Mouse (Mus musculus): ENCODE measurements around the gene Slc29a4. TPM values are rescaled to one million over a fixed set of nuclear protein-coding genes. Genes with fewer than 3 reads are reported as not detected.

Slc29a4 gene
- total RNA-seq (2014; rRNA removed; ENCODE audit: low replicate concordance) (0.08 and 0.93 TPM in 2 replicates), polyA plus RNA-seq (2015; fragmentation: Nextera tagmentation; extraction: Ambion mirVana) (0.41 and 0.48 TPM in 2 replicates)

DNA sequence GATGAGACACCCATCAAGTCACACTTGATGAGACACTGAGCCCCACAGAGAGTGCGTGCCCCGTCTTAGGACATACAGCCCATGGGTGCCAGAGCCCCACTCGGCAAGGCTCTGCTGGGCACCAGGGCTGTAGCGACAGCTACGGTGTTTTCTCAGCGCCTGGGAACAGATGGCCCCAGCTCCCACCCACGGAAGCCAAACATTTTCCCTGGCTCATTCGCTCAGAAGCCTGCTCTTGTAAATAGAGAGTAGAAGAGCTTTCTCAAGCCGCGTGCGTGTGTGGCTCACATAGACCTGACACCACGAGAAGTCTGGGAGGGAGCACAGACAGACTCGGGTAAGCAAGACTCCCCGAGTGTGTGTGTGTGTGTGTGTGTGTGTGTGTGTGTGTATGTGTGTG is at the start of gene Slc29a4:
Gene Slc29a4 (plus strand): TSS at position 265 of the 400 bp plus-strand sequence.
- 54% methylated on average over 14 of the region's 14 CpGs for WGBS
- TF ChIP-seq CTCF (IDR thresholded peaks at IDR 0.05; ENCODE audit: low read depth): no peak
- TF ChIP-seq EP300 (IDR thresholded peaks at IDR 0.05; ENCODE audit: low read depth): no peak
- Histone ChIP-seq H3K36me3 (replicated peaks; ENCODE audit: control insufficient read depth, insufficient read depth, low read length) (no peaks in the 10 kb centered on the region), H3K9me3 (replicated peaks; ENCODE audit: control insufficient read depth, low read length) (no peaks in the 10 kb centered on the region), H3K4me3 (ENCODE audit: low read depth, low read length) (no peak within 1 kb of the TSS), H3K4me1 (ENCODE audit: control insufficient read depth, insufficient read depth) (no peaks in the 10 kb centered on the region), H3K9ac (replicated peaks; ENCODE audit: low read depth, low read length) (no peak within 1 kb of the TSS), H3K4me2 (ENCODE audit: low read depth, low read length) (no peak within 1 kb of the TSS), H3K27me3 (ENCODE audit: control insufficient read depth, insufficient read depth, low read length) (0 out of 2 replicates have a peak, but pooled peaks cover 17% of the 10 kb centered on the region), H3K27ac (ENCODE audit: low read depth) (no peak within 1 kb of the TSS)
- ATAC-seq (ENCODE audit: insufficient read depth, low read depth): 0 out of 2 replicates have a peak, but pooled peaks have one; percentile 27
- no peak for DNase-seq (ENCODE audit: low spot score)

DNA sequence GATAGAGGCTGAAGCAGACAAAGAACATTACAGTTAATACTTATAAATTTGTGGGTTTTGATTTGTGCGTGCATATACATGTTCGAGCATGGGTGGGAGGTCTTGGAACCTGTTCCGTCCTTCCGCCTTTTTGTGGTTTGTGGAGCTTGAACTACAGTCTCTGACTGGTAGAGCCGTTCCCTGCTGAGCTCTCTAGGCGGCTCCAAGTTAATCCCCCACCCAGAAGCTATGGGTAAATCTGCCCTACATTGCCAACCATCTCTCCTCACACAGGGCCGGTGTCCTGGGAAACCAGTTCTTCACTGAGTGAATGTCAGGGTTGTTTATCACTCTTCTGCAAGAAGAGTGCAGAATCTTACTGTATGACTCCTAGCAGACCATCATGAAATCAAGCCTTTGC is 44.1 kb upstream of the Slc29a4 start:
- H3K9me3 ChIP-seq (replicated peaks; ENCODE audit: control insufficient read depth, low read length): no peaks in the 10 kb centered on the region
- H3K36me3 ChIP-seq (replicated peaks; ENCODE audit: control insufficient read depth, insufficient read depth, low read length): no peaks in the 10 kb centered on the region
- H3K9ac ChIP-seq (replicated peaks; ENCODE audit: low read depth, low read length): no peak overlapping the region
- TF ChIP-seq EP300 (IDR thresholded peaks at IDR 0.05; ENCODE audit: low read depth) (no peak), CTCF (IDR thresholded peaks at IDR 0.05; ENCODE audit: low read depth) (no peak)
- DNase-seq (ENCODE audit: low spot score) (no peak), ATAC-seq (ENCODE audit: insufficient read depth, low read depth) (no peak)
- H3K27me3 ChIP-seq (ENCODE audit: control insufficient read depth, insufficient read depth, low read length): no peaks in the 10 kb centered on the region
- 84% methylated on average over 7 of the region's 7 CpGs for WGBS
- no peak overlapping the region for H3K27ac ChIP-seq (ENCODE audit: low read depth)
- no peaks in the 10 kb centered on the region for H3K4me1 ChIP-seq (ENCODE audit: control insufficient read depth, insufficient read depth)
- no peak overlapping the region for H3K4me2 ChIP-seq (ENCODE audit: low read depth, low read length)
- no peak overlapping the region for H3K4me3 ChIP-seq (ENCODE audit: low read depth, low read length)

DNA sequence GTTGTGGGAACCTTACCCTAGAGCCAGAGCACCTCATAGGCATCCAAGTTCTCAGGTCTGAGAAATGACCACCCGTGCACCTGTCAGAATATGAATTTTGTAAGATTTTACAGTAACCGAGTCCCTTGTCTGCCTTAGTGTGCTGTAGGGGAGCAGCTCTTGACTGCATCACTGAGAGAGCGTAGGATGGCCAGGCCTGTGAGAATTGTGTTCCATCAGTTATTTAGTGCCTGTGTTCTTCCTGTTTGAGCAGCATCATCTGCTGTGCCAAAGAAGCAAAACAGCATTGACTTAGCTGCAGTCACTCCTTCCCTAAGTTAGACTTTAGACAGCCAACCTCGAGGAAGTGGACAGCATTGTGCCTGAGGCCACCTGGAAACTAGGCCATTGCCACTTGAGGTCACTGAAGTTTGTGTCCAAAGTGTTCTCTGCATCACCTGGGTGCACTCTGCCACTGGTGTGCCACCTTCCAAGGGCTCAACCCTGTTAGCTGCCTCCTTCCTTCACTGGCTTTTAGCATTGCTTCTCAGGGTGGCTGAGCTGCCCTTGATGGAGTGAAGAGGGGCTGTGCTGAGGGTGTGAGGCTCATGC is 42.8 kb upstream of the Slc29a4 start:
- Histone ChIP-seq H3K9me3 (replicated peaks; ENCODE audit: control insufficient read depth, low read length) (no peaks in the 10 kb centered on the region), H3K9ac (replicated peaks; ENCODE audit: low read depth, low read length) (no peak overlapping the region), H3K36me3 (replicated peaks; ENCODE audit: control insufficient read depth, insufficient read depth, low read length) (no peaks in the 10 kb centered on the region), H3K27me3 (ENCODE audit: control insufficient read depth, insufficient read depth, low read length) (no peaks in the 10 kb centered on the region), H3K4me3 (ENCODE audit: low read depth, low read length) (no peak overlapping the region), H3K27ac (ENCODE audit: low read depth) (no peak overlapping the region), H3K4me1 (ENCODE audit: control insufficient read depth, insufficient read depth) (no peaks in the 10 kb centered on the region), H3K4me2 (ENCODE audit: low read depth, low read length) (no peak overlapping the region)
- ATAC-seq (ENCODE audit: insufficient read depth, low read depth): no peak
- no peak for DNase-seq (ENCODE audit: low spot score)
- WGBS: 83% methylated on average over 4 of the region's 4 CpGs
- TF ChIP-seq CTCF (IDR thresholded peaks at IDR 0.05; ENCODE audit: low read depth): no peak
- TF ChIP-seq EP300 (IDR thresholded peaks at IDR 0.05; ENCODE audit: low read depth): no peak

DNA sequence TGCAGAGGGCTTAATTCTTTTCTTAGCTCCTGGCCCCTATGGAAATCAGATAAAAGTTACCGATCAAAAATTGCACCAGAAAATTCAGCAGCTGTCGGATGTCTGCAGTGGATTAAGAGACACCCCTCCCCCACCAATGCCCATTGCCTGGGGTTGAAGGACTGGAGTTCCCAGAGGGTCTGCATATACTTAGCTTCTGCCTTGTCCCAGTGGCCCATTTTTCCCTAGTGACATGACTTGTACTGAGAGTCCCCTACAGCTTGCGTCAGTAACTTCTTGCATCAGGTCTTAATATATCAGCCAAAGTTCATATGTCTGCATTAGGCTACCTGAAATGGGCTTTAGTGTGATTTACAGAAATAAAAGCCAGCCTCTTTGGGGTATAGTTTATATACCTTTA is 41.9 kb upstream of the Slc29a4 start:
- H3K27me3 ChIP-seq (ENCODE audit: control insufficient read depth, insufficient read depth, low read length): no peaks in the 10 kb centered on the region
- H3K4me1 ChIP-seq (ENCODE audit: control insufficient read depth, insufficient read depth): no peaks in the 10 kb centered on the region
- H3K27ac ChIP-seq (ENCODE audit: low read depth): no peak overlapping the region
- no peak overlapping the region for H3K4me2 ChIP-seq (ENCODE audit: low read depth, low read length)
- TF ChIP-seq EP300 (IDR thresholded peaks at IDR 0.05; ENCODE audit: low read depth) (no peak), CTCF (IDR thresholded peaks at IDR 0.05; ENCODE audit: low read depth) (no peak)
- no peak overlapping the region for H3K9ac ChIP-seq (replicated peaks; ENCODE audit: low read depth, low read length)
- H3K4me3 ChIP-seq (ENCODE audit: low read depth, low read length): no peak overlapping the region
- DNase-seq (ENCODE audit: low spot score): no peak
- H3K9me3 ChIP-seq (replicated peaks; ENCODE audit: control insufficient read depth, low read length): no peaks in the 10 kb centered on the region
- no peaks in the 10 kb centered on the region for H3K36me3 ChIP-seq (replicated peaks; ENCODE audit: control insufficient read depth, insufficient read depth, low read length)
- no peak for ATAC-seq (ENCODE audit: insufficient read depth, low read depth)
- 54% methylated on average over 3 of the region's 3 CpGs for WGBS

DNA sequence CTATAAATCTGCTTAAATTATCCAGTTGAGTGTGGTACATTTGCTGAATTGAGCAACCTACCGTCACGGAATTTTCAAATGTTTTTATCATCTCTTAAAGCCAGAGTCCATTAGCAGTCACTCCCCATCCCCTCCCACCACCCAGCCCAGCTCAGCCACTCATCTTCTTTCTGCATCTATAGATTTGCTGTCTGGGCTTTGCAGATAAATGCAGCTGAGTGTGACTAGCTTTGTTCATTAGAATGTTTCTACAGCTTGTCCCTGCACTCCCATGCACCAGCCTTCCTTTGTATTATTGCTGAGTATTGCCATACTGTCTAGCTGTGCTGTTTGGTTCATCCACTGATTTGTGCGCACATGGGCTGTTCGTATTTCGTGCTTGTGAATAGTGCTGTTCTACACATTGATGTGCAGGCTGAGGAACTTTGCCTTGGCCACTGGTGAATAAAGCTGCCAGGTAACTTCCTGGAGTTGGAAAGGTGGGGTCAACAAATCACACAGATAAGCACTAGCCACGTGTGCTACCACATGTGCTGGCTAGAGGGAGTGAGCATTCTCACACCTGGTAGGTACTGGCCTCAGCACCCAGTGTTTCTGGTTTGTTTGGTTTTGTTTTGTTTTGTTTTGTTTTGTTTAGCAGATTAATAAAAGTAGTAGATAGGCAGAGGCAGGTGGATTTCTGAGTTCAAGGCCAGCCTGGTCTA is 41.4 kb upstream of the Slc29a4 start:
- Histone ChIP-seq H3K4me2 (ENCODE audit: low read depth, low read length) (no peak overlapping the region), H3K4me1 (ENCODE audit: control insufficient read depth, insufficient read depth) (no peaks in the 10 kb centered on the region), H3K27ac (ENCODE audit: low read depth) (no peak overlapping the region), H3K9me3 (replicated peaks; ENCODE audit: control insufficient read depth, low read length) (no peaks in the 10 kb centered on the region), H3K9ac (replicated peaks; ENCODE audit: low read depth, low read length) (no peak overlapping the region), H3K36me3 (replicated peaks; ENCODE audit: control insufficient read depth, insufficient read depth, low read length) (peaks cover 4% of the 10 kb centered on the region), H3K4me3 (ENCODE audit: low read depth, low read length) (no peak overlapping the region), H3K27me3 (ENCODE audit: control insufficient read depth, insufficient read depth, low read length) (no peaks in the 10 kb centered on the region)
- TF ChIP-seq EP300 (IDR thresholded peaks at IDR 0.05; ENCODE audit: low read depth) (no peak), CTCF (IDR thresholded peaks at IDR 0.05; ENCODE audit: low read depth) (no peak)
- DNase-seq (ENCODE audit: low spot score) (no peak), ATAC-seq (ENCODE audit: insufficient read depth, low read depth) (no peak)
- 77% methylated on average over 6 of the region's 6 CpGs for WGBS

Measured in heart, postnatal 0 days (tissue).